ENCODE assay signal across 8 mouse cellular contexts in the genomic region with DNA sequence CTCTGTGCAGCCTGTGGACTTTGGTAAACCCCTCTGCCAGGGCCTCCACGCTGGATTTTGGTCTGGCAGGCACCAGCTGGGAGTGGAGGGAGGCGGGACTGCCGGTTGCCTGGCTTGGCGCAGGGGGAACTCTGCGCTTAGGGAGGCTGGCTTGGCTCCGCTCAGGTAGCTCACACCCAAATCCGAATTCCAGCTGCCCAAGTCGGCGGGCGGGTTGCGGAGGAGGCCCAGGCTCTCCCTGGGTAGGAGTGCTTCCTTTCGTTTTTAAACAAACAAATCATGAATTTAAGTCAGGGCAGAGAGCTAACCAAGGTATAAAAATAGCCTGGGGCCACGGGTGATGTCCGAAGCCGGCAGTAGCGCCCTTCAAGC. TPM values are rescaled to one million over a fixed set of nuclear protein-coding genes. Genes with fewer than 3 reads are reported as not detected.
A peak's percentile ranks its signal among the peaks of the same experiment; 100 is the strongest.
DNase-seq lines count a peak whose midpoint lies in the region; ATAC-seq and TF ChIP-seq lines count a peak whose summit lies in the region.

A gene (plus strand): TSS at position 335 of the 372 bp plus-strand sequence.

- H3K27me3 ChIP-seq in embryonic facial prominence, embryonic 14.5 days (replicated peaks; ENCODE audit: control insufficient read depth, insufficient read depth, low read length), result no peaks in the 10 kb centered on the region
- 0 out of 2 replicates have a peak, but pooled peaks cover 2% of the 10 kb centered on the region for H3K27me3 ChIP-seq in heart, embryonic 15.5 days
- no peaks in the 10 kb centered on the region for H3K27me3 ChIP-seq in small intestine, adult 2 months (ENCODE audit: control insufficient read depth, insufficient read depth, low read length)

- DNase-seq in 3134 (ENCODE audit: extremely low read depth, insufficient read length, low spot score) (peak; percentile 82), MN1 (ENCODE audit: low spot score) (peak; percentile 42)
- peak; percentile 90 for DNase-seq in embryonic facial prominence, embryonic 14.5 days (ENCODE audit: low spot score)
- DNase-seq in kidney, postnatal 36 days, result peak; percentile 87 to 90
- DNase-seq in lung, postnatal 10 days, result peak; percentile 88
- DNase-seq in right cerebral cortex, adult 2 months (ENCODE audit: low spot score in 2 of 2), result no peak

- peak within 1 kb of the TSS; percentile 88 for H3K4me3 ChIP-seq in embryonic facial prominence, embryonic 14.5 days (ENCODE audit: low read depth, low read length)
- H3K4me3 ChIP-seq in heart, embryonic 15.5 days, result peak within 1 kb of the TSS; percentile 91
- H3K4me3 ChIP-seq in small intestine, adult 2 months (ENCODE audit: low read depth, low read length), result peak within 1 kb of the TSS; percentile 93

- no peaks in the 10 kb centered on the region for H3K36me3 ChIP-seq in embryonic facial prominence, embryonic 14.5 days (ENCODE audit: control insufficient read depth, insufficient read depth, low read length)
- no peaks in the 10 kb centered on the region for H3K36me3 ChIP-seq in heart, embryonic 15.5 days
- H3K36me3 ChIP-seq in small intestine, adult 2 months (ENCODE audit: control insufficient read depth, insufficient read depth, low read length), result no peaks in the 10 kb centered on the region

- no peaks in the 10 kb centered on the region for H3K9me3 ChIP-seq in embryonic facial prominence, embryonic 14.5 days (ENCODE audit: control insufficient read depth, low read length)
- no peaks in the 10 kb centered on the region for H3K9me3 ChIP-seq in heart, embryonic 15.5 days (replicated peaks)

- peak within 1 kb of the TSS; percentile 96 for H3K4me2 ChIP-seq in embryonic facial prominence, embryonic 14.5 days (ENCODE audit: low read depth, low read length)
- peak within 1 kb of the TSS; percentile 89 for H3K4me2 ChIP-seq in heart, embryonic 15.5 days

- peaks cover 46% of the 10 kb centered on the region for H3K4me1 ChIP-seq in embryonic facial prominence, embryonic 14.5 days (ENCODE audit: control insufficient read depth, insufficient read depth, low read length)
- H3K4me1 ChIP-seq in heart, embryonic 15.5 days (replicated peaks), result peaks cover 58% of the 10 kb centered on the region
- peaks cover 64% of the 10 kb centered on the region for H3K4me1 ChIP-seq in small intestine, adult 2 months (ENCODE audit: control insufficient read depth, insufficient read depth, insufficient read length, low read length)

- H3K27ac ChIP-seq in embryonic facial prominence, embryonic 14.5 days (replicated peaks; ENCODE audit: low read depth, low read length), result peak within 1 kb of the TSS; percentile 98
- H3K27ac ChIP-seq in heart, embryonic 15.5 days, result peak within 1 kb of the TSS; percentile 94
- peak within 1 kb of the TSS; percentile 98 for H3K27ac ChIP-seq in small intestine, adult 2 months (ENCODE audit: insufficient read depth, low read depth, low read length)

- WGBS in embryonic facial prominence, embryonic 14.5 days, result 1% methylated on average over 16 of the region's 16 CpGs
- WGBS in heart, embryonic 15.5 days, result 5% methylated on average over 16 of the region's 16 CpGs
- 3% methylated on average over 16 of the region's 16 CpGs for WGBS in small intestine, adult 2 months

- peak; percentile 58 for ATAC-seq in embryonic facial prominence, embryonic 14.5 days (ENCODE audit: low read depth)
- peak; percentile 16; the same call in 1 of the 2 replicates for ATAC-seq in heart, embryonic 15.5 days (replicated peaks; ENCODE audit: insufficient number of reproducible peaks, insufficient read depth, low FRiP score, low read depth)

- no peak for TF ChIP-seq CTCF in small intestine, adult 2 months (IDR thresholded peaks at IDR 0.05; ENCODE audit: extremely low read depth, insufficient read length, insufficient replicate concordance, low read depth, low read length)

- peak; percentile 60; the same call in 1 of the 2 replicates for TF ChIP-seq POLR2A in small intestine, adult 2 months (IDR thresholded peaks at IDR 0.05; ENCODE audit: low read depth, low read length)

- peak within 1 kb of the TSS; percentile 96 for H3K9ac ChIP-seq in embryonic facial prominence, embryonic 14.5 days (ENCODE audit: low read depth, low read length)
- peak within 1 kb of the TSS; percentile 99 for H3K9ac ChIP-seq in heart, embryonic 15.5 days

RNA-seq across cellular contexts. Expression of the gene that starts here (rescaled TPM):
- polyA plus RNA-seq in embryonic facial prominence, embryonic 14.5 days (2014; fragmentation: Nextera tagmentation; extraction: Ambion mirVana), result 11.3 and 11.5 TPM in 2 replicates
- polyA plus RNA-seq in heart, embryonic 15.5 days (2015; fragmentation: Nextera tagmentation; extraction: Ambion mirVana), result 6.6 and 9.5 TPM in 2 replicates
- polyA plus RNA-seq in small intestine, adult 2 months (2012; rRNA removed), result 48.7 and 110 TPM in 2 replicates

Comparison
In these comparisons a context has a peak if more than half of its experiments do, and no peak if none do; other contexts are left out.
1. DNase-seq: peak in 3134 (single experiment), MN1 (single experiment), embryonic facial prominence, embryonic 14.5 days (single experiment), kidney, postnatal 36 days (2 of 2) and lung, postnatal 10 days (single experiment); none in right cerebral cortex, adult 2 months (0 of 2).
2. Peak in every context shown above with its lines, with median percentiles within 50 percentile points of each other: H3K27ac ChIP-seq and H3K4me3 ChIP-seq.